Mouse (Mus musculus): Measurements from ENCODE around the gene Abhd8. TPM values are rescaled to one million over a fixed set of nuclear protein-coding genes. Genes with fewer than 3 reads are reported as not detected.

Abhd8 gene
- polyA plus RNA-seq (2016; fragmentation: Nextera tagmentation; extraction: Ambion mirVana): 99.3 and 99.8 TPM in 2 replicates

DNA sequence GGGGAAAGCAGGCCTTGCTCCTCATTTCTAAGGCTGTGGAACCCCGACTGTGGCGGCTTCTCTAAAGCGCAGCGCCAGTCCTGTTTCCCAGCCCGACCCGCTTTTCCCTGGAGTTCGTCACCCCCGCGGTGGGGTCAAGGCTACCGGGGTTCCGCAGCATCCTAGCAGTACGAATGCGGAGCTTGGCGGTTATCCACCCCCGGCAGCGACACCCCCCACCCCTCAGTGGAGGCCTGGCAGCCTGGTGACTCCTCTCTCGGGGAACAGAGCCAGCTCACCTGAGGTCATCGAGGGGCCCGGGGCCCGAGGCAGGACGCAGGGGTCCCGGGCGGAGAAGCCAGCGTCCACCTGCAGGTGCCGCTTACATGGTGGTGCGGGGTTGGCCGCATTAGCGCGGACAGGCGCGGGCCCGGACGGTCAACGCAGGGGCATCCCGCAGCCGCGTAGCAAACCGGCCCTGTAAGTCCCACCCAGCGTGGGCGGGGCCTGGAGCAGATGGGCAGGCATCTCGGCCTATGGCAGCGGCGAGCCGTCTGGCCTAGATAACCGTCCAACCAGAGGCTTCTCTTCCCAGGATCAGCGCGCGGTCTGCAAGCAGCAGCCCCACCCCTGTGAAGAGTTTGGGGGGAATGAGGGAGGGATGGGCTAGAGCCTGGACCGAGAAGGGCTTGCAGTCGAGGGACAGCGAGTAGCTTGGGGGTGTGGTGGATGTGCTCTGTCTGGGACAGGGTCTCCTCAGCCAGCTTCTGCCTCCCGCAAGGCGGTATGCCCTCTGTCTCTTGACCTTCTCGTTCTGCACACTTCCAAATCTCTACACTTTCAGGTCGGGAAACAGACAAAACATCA lies at the start of gene Abhd8:
TSS of gene Abhd8 (minus strand) at position 468 of the 846 bp plus-strand sequence.
- under 1% methylated on average over 55 of the region's 55 CpGs for WGBS
- peak within 1 kb of the TSS; percentile 80 for H3K27ac ChIP-seq

GRCm38 (mm10) chr8:71511644-71512043 lies 48.2 kb upstream of the Abhd8 start, which contains the start of gene Plvap:
Gene Plvap, minus strand, starts transcription at chr8:71511752.
- ATAC-seq (ENCODE audit: low FRiP score): no peak
- WGBS: 77% methylated on average over 14 of the region's 14 CpGs
- Histone ChIP-seq H3K27ac (no peak within 1 kb of the TSS), H3K27me3 (peaks cover 51% of the 10 kb centered on the region), H3K4me1 (peaks cover 12% of the 10 kb centered on the region), H3K36me3 (replicated peaks) (no peaks in the 10 kb centered on the region), H3K4me2 (no peak within 1 kb of the TSS), H3K9ac (no peak within 1 kb of the TSS), H3K9me3 (no peaks in the 10 kb centered on the region), H3K4me3 (replicated peaks) (no peak within 1 kb of the TSS)

More for the DNA sequence above, at the start of gene Abhd8:
- H3K4me2 ChIP-seq: peak within 1 kb of the TSS; percentile 89
- H3K9me3 ChIP-seq: no peaks in the 10 kb centered on the region
- peak within 1 kb of the TSS; percentile 87 for H3K9ac ChIP-seq
- H3K36me3 ChIP-seq (replicated peaks): peaks cover 38% of the 10 kb centered on the region
- H3K27me3 ChIP-seq: no peaks in the 10 kb centered on the region
- H3K4me1 ChIP-seq: peaks cover 50% of the 10 kb centered on the region
- peak within 1 kb of the TSS; percentile 80 for H3K4me3 ChIP-seq (replicated peaks)
- ATAC-seq (ENCODE audit: low FRiP score): peak; percentile 86

DNA sequence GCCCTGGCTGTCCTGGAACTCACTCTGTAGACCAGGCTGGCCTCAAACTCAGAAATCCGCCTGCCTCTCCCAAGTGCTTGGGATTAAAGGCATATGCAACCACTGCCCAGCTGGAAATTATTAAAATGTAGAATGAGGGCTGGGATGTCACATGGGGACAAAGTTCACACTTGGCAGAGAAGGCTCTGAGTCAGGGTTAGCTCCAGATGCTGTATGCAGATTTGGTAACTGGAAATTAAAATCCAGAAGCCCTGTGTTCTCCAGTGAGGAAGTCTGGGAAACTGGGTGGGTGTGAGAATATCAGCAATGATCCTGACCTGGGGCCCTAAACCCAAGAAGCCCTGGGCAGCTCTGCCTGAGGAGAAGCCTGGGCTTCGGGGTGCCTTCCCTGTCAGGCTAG lies 45.9 kb upstream of the Abhd8 start:
- Histone ChIP-seq H3K4me3 (replicated peaks) (no peak overlapping the region), H3K4me1 (peaks cover 12% of the 10 kb centered on the region), H3K9me3 (no peaks in the 10 kb centered on the region), H3K27me3 (peaks cover 72% of the 10 kb centered on the region), H3K4me2 (no peak overlapping the region), H3K36me3 (replicated peaks) (no peaks in the 10 kb centered on the region), H3K27ac (no peak overlapping the region), H3K9ac (no peak overlapping the region)
- 72% methylated on average over 2 of the region's 2 CpGs for WGBS
- ATAC-seq (ENCODE audit: low FRiP score): no peak

- Histone ChIP-seq H3K4me2 (peak overlapping the region; percentile 65), H3K4me1 (peaks cover 12% of the 10 kb centered on the region), H3K36me3 (replicated peaks) (no peaks in the 10 kb centered on the region), H3K27ac (no peak overlapping the region), H3K4me3 (replicated peaks) (peak overlapping the region; percentile 42), H3K27me3 (peaks cover 73% of the 10 kb centered on the region), H3K9ac (no peak overlapping the region), H3K9me3 (no peaks in the 10 kb centered on the region)
- peak; percentile 85 for ATAC-seq (ENCODE audit: low FRiP score)
- under 1% methylated on average over 61 of the region's 61 CpGs for WGBS
Measured at GRCm38 (mm10) chr8:71507589-71508104, 44.2 kb upstream of the Abhd8 start.

GRCm38 (mm10) chr8:71505979-71506378 lies 42.5 kb upstream of the Abhd8 start:
- H3K27me3 ChIP-seq: peaks cover 64% of the 10 kb centered on the region
- no peak for ATAC-seq (ENCODE audit: low FRiP score)
- WGBS: 87% methylated on average over 4 of the region's 4 CpGs

GRCm38 (mm10) chr8:71505326-71505725 lies 41.9 kb upstream of the Abhd8 start:
- H3K4me3 ChIP-seq (replicated peaks): no peak overlapping the region
- H3K4me2 ChIP-seq: no peak overlapping the region
- no peak overlapping the region for H3K9ac ChIP-seq
- no peak overlapping the region for H3K27ac ChIP-seq
- no peaks in the 10 kb centered on the region for H3K36me3 ChIP-seq (replicated peaks)
- peaks cover 57% of the 10 kb centered on the region for H3K27me3 ChIP-seq
- ATAC-seq (ENCODE audit: low FRiP score): no peak
- H3K9me3 ChIP-seq: no peaks in the 10 kb centered on the region
- WGBS: 78% methylated on average over 4 of the region's 4 CpGs
- peaks cover 12% of the 10 kb centered on the region for H3K4me1 ChIP-seq

More at GRCm38 (mm10) chr8:71505979-71506378, 42.5 kb upstream of the Abhd8 start:
- Histone ChIP-seq H3K36me3 (replicated peaks) (no peaks in the 10 kb centered on the region), H3K27ac (no peak overlapping the region), H3K9me3 (no peaks in the 10 kb centered on the region), H3K9ac (no peak overlapping the region), H3K4me1 (peaks cover 12% of the 10 kb centered on the region), H3K4me2 (no peak overlapping the region), H3K4me3 (replicated peaks) (no peak overlapping the region)

- Histone ChIP-seq H3K4me3 (replicated peaks) (no peak overlapping the region), H3K9ac (no peak overlapping the region), H3K4me1 (peaks cover 12% of the 10 kb centered on the region), H3K4me2 (no peak overlapping the region), H3K9me3 (no peaks in the 10 kb centered on the region), H3K27me3 (peaks cover 47% of the 10 kb centered on the region), H3K36me3 (replicated peaks) (no peaks in the 10 kb centered on the region), H3K27ac (no peak overlapping the region)
- 91% methylated on average over 4 of the region's 4 CpGs for WGBS
- ATAC-seq (ENCODE audit: low FRiP score): no peak
Measured at GRCm38 (mm10) chr8:71504349-71504748, 40.9 kb upstream of the Abhd8 start.

DNA sequence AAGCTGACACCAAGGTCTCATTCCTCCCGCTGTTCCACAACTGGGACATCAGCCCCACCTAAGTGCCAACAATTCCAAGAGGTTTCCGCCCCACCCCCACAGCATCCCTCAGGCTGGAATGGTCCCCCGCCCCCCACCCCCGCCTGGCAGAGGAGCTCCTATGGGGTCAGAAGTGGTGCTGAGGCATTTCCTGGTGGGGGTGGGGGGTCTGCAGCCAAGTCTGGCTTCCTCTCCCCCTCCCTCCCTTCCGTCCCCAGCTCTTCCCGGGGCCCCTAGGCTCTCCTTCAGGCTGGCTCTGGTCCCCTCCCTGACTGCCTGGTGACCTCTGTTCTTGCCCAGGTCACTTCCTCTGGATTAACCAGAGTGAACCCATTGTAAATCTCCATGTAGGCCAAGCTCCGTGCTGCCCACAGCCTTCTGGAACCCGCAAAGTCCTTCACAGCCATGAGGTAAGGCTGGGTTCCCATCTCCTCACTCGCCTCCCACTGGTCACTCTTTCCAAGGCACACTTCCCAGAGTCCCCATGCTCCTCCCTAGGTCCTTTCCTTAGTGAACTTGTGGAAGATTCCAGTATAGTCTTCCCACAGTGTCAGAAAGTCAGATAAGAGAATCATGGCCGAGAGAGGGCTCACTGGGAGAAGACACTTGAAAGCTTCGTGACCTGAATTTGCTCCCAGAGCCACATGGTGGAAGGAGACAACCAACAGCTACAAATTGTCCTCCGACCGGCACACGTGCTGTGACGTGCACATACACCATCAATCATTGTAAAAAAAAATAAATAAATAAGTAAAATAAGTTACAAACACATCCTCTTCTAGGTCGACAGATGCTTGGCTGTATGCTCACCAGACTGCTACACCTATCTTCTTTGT lies 35.6 kb upstream of the Abhd8 start:
- Histone ChIP-seq H3K27ac (no peak overlapping the region), H3K4me2 (no peak overlapping the region), H3K27me3 (0 out of 2 replicates have a peak, but pooled peaks cover 3% of the 10 kb centered on the region), H3K36me3 (replicated peaks) (peaks cover 12% of the 10 kb centered on the region), H3K9me3 (no peaks in the 10 kb centered on the region), H3K4me1 (peaks cover 11% of the 10 kb centered on the region), H3K9ac (no peak overlapping the region), H3K4me3 (replicated peaks) (no peak overlapping the region)
- WGBS: 53% methylated on average over 16 of the region's 16 CpGs
- ATAC-seq (ENCODE audit: low FRiP score): no peak

- Histone ChIP-seq H3K4me1 (peaks cover 11% of the 10 kb centered on the region), H3K27me3 (0 out of 2 replicates have a peak, but pooled peaks cover 3% of the 10 kb centered on the region), H3K4me2 (no peak overlapping the region), H3K9me3 (no peaks in the 10 kb centered on the region), H3K27ac (no peak overlapping the region), H3K9ac (no peak overlapping the region), H3K36me3 (replicated peaks) (peaks cover 19% of the 10 kb centered on the region), H3K4me3 (replicated peaks) (no peak overlapping the region)
- no peak for ATAC-seq (ENCODE audit: low FRiP score)
- WGBS: 22% methylated on average over 15 of the region's 15 CpGs
Measured at GRCm38 (mm10) chr8:71497881-71498501, 34.5 kb upstream of the Abhd8 start.

GRCm38 (mm10) chr8:71497077-71497645 lies 33.7 kb upstream of the Abhd8 start:
- Histone ChIP-seq H3K27ac (no peak overlapping the region), H3K4me2 (no peak overlapping the region), H3K9me3 (no peaks in the 10 kb centered on the region), H3K4me3 (replicated peaks) (no peak overlapping the region), H3K9ac (no peak overlapping the region), H3K27me3 (0 out of 2 replicates have a peak, but pooled peaks cover 3% of the 10 kb centered on the region), H3K36me3 (replicated peaks) (peaks cover 27% of the 10 kb centered on the region), H3K4me1 (peaks cover 11% of the 10 kb centered on the region)
- WGBS: 86% methylated on average over 1 of the region's 1 CpGs
- no peak for ATAC-seq (ENCODE audit: low FRiP score)

- ATAC-seq (ENCODE audit: low FRiP score): no peak
- no peak overlapping the region for H3K4me3 ChIP-seq (replicated peaks)
- H3K36me3 ChIP-seq (replicated peaks): peaks cover 34% of the 10 kb centered on the region
- peak overlapping the region; percentile 17; the same call in 1 of the 2 replicates for H3K9ac ChIP-seq
- no peaks in the 10 kb centered on the region for H3K9me3 ChIP-seq
- 62% methylated on average over 11 of the region's 11 CpGs for WGBS
- H3K27me3 ChIP-seq: 0 out of 2 replicates have a peak, but pooled peaks cover 3% of the 10 kb centered on the region
- H3K4me1 ChIP-seq: peaks cover 11% of the 10 kb centered on the region
- H3K27ac ChIP-seq: no peak overlapping the region
- H3K4me2 ChIP-seq: no peak overlapping the region
Measured at GRCm38 (mm10) chr8:71496481-71496880, 33.0 kb upstream of the Abhd8 start.
